Mouse (Mus musculus): ENCODE data around the gene Erc2.

Gene Erc2

DNA sequence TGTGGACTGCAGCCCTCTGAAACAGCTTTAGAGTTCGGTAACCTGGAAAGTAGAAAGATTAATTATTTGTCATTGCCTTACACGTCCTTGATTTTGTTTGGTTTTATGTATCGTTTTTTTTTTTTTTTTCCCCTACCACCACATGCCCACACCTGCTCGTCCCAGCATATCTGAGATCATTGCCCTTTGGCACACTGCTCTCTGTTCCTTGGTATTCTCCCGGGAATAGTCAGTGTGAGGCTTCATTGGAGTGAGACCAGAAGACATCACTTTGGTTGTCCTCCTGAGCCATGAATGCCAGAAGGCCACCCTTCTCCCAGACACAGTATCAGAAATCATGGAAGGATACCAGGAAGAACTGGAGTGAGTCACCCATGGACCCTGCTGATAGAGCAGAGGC lies 681.9 kb downstream of the Erc2 start:
- no peaks in the 10 kb centered on the region for H3K36me3 ChIP-seq (ENCODE audit: insufficient read depth, low read length)
- H3K27me3 ChIP-seq (ENCODE audit: insufficient read depth, low read length), result no peaks in the 10 kb centered on the region
- no peak overlapping the region for H3K4me3 ChIP-seq (replicated peaks; ENCODE audit: low read length)
- H3K4me1 ChIP-seq (replicated peaks; ENCODE audit: low read depth, low read length), result no peaks in the 10 kb centered on the region
- peaks cover 38% of the 10 kb centered on the region for H3K9me3 ChIP-seq (ENCODE audit: low read length)
- no peak for TF ChIP-seq CTCF (conservative IDR thresholded peaks at IDR 0.05; ENCODE audit: low read length)
- TF ChIP-seq NANOG (IDR thresholded peaks at IDR 0.05; ENCODE audit: borderline replicate concordance, low read length), result no peak
- TF ChIP-seq POU5F1 (IDR thresholded peaks at IDR 0.05; ENCODE audit: borderline replicate concordance, low read length), result no peak

DNA sequence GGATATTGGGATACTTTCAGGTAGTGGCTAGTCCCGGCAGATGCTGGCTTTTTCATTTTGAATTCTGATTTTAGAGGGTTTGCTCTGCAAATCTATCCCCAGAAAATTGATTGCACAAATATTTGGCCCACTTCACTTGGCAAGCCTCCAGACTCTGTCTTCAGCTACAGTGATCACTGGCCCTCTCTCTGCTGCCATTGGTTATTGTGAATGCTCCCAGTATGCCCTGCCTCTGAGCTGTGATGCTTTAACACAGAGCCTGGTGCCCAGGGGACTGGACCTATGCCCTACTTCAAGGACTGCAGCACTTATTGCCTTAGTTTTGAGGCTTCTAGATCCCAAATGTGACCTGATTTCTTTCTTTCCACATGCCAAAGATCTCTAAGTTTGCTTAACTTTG lies 686.4 kb downstream of the Erc2 start:
- no peaks in the 10 kb centered on the region for H3K4me1 ChIP-seq (replicated peaks; ENCODE audit: low read depth, low read length)
- H3K36me3 ChIP-seq (ENCODE audit: insufficient read depth, low read length), result no peaks in the 10 kb centered on the region
- H3K9me3 ChIP-seq (ENCODE audit: low read length), result peaks cover 23% of the 10 kb centered on the region
- H3K4me3 ChIP-seq (replicated peaks; ENCODE audit: low read length), result no peak overlapping the region
- H3K27me3 ChIP-seq (ENCODE audit: insufficient read depth, low read length), result no peaks in the 10 kb centered on the region
- TF ChIP-seq CTCF (conservative IDR thresholded peaks at IDR 0.05; ENCODE audit: low read length), result no peak
- TF ChIP-seq NANOG (IDR thresholded peaks at IDR 0.05; ENCODE audit: borderline replicate concordance, low read length), result no peak
- no peak for TF ChIP-seq POU5F1 (IDR thresholded peaks at IDR 0.05; ENCODE audit: borderline replicate concordance, low read length)

DNA sequence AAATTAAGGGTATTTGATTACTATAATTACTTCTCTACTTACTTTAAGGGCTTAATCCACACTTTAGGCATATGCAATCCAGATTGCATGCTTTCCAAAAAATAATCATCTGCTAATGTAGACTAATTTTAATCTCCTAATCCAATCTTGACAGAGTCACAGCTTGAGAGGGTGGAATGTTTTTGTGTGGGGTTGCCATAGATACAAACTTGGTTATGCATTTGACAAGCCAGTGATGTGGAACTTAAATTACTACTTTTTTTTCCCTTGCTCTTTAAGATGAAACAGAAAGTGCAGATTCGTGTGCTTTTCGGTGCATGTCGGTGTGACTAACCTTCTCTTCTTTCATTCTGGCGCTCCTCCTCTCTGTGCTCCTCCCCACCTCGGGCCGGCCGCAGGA lies 694.6 kb downstream of the Erc2 start:
- H3K9me3 ChIP-seq (ENCODE audit: low read length), result no peaks in the 10 kb centered on the region
- H3K27me3 ChIP-seq (ENCODE audit: insufficient read depth, low read length), result no peaks in the 10 kb centered on the region
- no peak for TF ChIP-seq CTCF (conservative IDR thresholded peaks at IDR 0.05; ENCODE audit: low read length)
- TF ChIP-seq POU5F1 (IDR thresholded peaks at IDR 0.05; ENCODE audit: borderline replicate concordance, low read length), result no peak
- no peak for TF ChIP-seq NANOG (IDR thresholded peaks at IDR 0.05; ENCODE audit: borderline replicate concordance, low read length)
- H3K36me3 ChIP-seq (ENCODE audit: insufficient read depth, low read length), result no peaks in the 10 kb centered on the region
- no peaks in the 10 kb centered on the region for H3K4me1 ChIP-seq (replicated peaks; ENCODE audit: low read depth, low read length)
- no peak overlapping the region for H3K4me3 ChIP-seq (replicated peaks; ENCODE audit: low read length)

DNA sequence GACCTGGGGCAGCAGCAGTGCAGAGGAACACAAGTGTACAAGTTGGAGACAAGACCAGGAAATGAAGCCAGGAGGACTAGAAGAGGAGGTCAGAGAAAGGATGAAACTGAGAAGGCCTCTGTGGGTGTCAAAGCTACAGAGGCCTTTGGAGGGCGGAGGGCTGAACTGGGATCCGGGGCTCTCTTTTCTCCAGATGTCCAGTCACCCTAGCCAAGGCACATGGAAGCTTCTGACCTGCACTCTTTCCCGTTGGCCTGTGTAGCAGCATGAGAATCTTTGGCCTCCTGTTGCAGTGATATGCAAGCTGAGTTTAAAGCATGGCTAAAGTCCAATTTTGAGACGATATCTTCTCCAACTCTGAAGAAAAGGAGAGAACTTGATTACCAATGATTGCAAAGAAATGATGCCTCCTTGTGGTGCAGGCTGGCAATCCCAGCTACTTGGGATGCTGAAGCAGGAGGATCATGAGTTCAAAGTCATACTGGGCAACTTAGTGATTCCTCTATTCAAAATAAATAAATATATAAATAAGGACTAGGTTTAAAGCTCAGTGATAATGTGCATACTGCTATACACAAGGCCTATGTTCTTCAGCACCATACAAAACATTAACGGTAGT lies 699.8 kb downstream of the Erc2 start:
- H3K4me3 ChIP-seq (replicated peaks; ENCODE audit: low read length), result no peak overlapping the region
- no peaks in the 10 kb centered on the region for H3K36me3 ChIP-seq (ENCODE audit: insufficient read depth, low read length)
- no peaks in the 10 kb centered on the region for H3K9me3 ChIP-seq (ENCODE audit: low read length)

DNA sequence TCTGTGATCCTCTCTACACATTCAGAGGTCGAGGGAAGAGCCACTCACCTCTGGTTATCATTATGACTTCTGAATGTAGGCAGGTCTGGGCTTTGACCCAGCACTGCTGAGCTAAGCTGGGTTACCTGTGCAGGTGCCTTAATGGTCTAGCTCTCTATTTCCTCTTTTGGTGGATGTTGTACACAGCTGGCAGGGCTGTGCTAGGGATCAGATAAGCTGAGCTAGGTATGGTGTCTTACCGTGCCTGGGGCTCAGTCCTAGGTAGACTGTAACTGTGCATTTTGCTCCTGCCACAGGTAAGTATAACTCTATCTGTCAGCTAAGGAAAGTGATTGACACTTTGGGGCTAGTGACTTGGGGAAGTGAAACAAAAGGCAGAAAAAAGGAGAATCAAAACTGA lies 701.0 kb downstream of the Erc2 start:
- no peaks in the 10 kb centered on the region for H3K27me3 ChIP-seq (ENCODE audit: insufficient read depth, low read length)
- TF ChIP-seq NANOG (IDR thresholded peaks at IDR 0.05; ENCODE audit: borderline replicate concordance, low read length) (no peak), CTCF (conservative IDR thresholded peaks at IDR 0.05; ENCODE audit: low read length) (no peak), POU5F1 (IDR thresholded peaks at IDR 0.05; ENCODE audit: borderline replicate concordance, low read length) (no peak)

More for the DNA sequence above, 699.8 kb downstream of the Erc2 start:
- Histone ChIP-seq H3K27me3 (ENCODE audit: insufficient read depth, low read length) (no peaks in the 10 kb centered on the region), H3K4me1 (replicated peaks; ENCODE audit: low read depth, low read length) (no peaks in the 10 kb centered on the region)
- TF ChIP-seq NANOG (IDR thresholded peaks at IDR 0.05; ENCODE audit: borderline replicate concordance, low read length) (no peak), POU5F1 (IDR thresholded peaks at IDR 0.05; ENCODE audit: borderline replicate concordance, low read length) (no peak), CTCF (conservative IDR thresholded peaks at IDR 0.05; ENCODE audit: low read length) (no peak)

DNA sequence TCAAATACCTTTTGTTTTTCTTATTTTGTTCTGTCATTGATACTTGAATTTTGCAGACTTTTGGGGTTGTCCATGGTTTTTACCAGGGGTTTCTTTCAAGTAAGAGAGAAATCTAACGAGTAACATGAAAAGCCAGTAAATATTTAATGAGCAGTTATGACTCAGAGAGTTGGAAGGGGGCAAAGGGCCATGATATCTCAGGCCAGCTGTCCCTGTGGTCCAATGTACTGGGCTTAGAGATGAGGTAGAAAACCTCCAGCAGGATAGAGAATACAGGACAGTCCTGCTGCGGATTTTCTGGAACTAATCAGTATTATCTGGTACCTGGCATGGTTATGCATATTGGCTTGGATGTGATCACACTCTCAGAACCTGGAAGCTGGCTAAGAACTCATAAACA lies 701.5 kb downstream of the Erc2 start:
- no peaks in the 10 kb centered on the region for H3K9me3 ChIP-seq (ENCODE audit: low read length)
- H3K27me3 ChIP-seq (ENCODE audit: insufficient read depth, low read length), result no peaks in the 10 kb centered on the region
- H3K4me3 ChIP-seq (replicated peaks; ENCODE audit: low read length), result no peak overlapping the region
- TF ChIP-seq NANOG (IDR thresholded peaks at IDR 0.05; ENCODE audit: borderline replicate concordance, low read length) (no peak), POU5F1 (IDR thresholded peaks at IDR 0.05; ENCODE audit: borderline replicate concordance, low read length) (no peak), CTCF (conservative IDR thresholded peaks at IDR 0.05; ENCODE audit: low read length) (no peak)
- H3K36me3 ChIP-seq (ENCODE audit: insufficient read depth, low read length), result no peaks in the 10 kb centered on the region
- no peaks in the 10 kb centered on the region for H3K4me1 ChIP-seq (replicated peaks; ENCODE audit: low read depth, low read length)

More for the DNA sequence above, 701.0 kb downstream of the Erc2 start:
- Histone ChIP-seq H3K36me3 (ENCODE audit: insufficient read depth, low read length) (no peaks in the 10 kb centered on the region), H3K4me1 (replicated peaks; ENCODE audit: low read depth, low read length) (no peaks in the 10 kb centered on the region), H3K9me3 (ENCODE audit: low read length) (no peaks in the 10 kb centered on the region), H3K4me3 (replicated peaks; ENCODE audit: low read length) (no peak overlapping the region)

DNA sequence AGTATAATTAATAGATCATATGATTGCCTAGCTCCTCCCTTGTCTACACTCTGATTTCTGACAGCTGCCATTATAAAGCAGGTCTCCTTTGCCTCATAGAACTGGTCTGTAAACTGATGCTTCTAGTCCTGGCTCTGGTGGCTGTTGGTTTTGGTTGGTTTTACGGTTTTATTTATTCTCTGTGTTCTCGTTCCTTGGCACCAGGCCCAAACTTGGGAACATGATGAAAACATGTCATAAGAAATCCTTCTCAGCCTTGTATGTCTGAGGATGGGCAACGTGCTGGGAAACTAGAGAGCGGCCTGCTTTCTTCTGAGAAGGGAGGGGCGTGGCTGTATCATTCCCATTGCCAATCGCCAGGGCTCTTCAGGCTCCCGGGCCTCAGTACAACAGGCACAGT lies 704.2 kb downstream of the Erc2 start:
- H3K9me3 ChIP-seq (ENCODE audit: low read length), result no peaks in the 10 kb centered on the region
- TF ChIP-seq CTCF (conservative IDR thresholded peaks at IDR 0.05; ENCODE audit: low read length) (no peak), POU5F1 (IDR thresholded peaks at IDR 0.05; ENCODE audit: borderline replicate concordance, low read length) (no peak)
- H3K4me1 ChIP-seq (replicated peaks; ENCODE audit: low read depth, low read length), result no peaks in the 10 kb centered on the region
- no peaks in the 10 kb centered on the region for H3K36me3 ChIP-seq (ENCODE audit: insufficient read depth, low read length)
- H3K4me3 ChIP-seq (replicated peaks; ENCODE audit: low read length), result no peak overlapping the region
- no peaks in the 10 kb centered on the region for H3K27me3 ChIP-seq (ENCODE audit: insufficient read depth, low read length)

DNA sequence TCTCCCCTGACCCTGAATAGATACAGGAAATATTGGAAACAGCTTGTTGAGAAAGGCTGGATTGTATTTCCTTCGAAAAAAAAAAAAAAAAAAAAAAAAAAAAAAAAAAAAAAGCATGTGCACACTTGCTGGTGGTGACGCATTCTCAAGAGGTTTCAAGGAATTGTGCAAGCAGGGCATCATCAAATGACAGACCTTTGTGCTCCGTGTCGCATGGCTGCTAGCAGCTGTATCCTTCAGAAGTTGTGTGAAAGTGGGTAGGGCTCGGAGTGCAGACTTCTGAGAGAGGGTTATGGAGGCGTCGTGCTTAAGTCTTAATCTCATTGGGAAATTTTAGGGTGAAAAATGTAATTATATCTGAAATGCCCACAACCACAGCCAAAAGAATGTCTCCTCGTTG lies 706.3 kb downstream of the Erc2 start:
- Histone ChIP-seq H3K36me3 (ENCODE audit: insufficient read depth, low read length) (no peaks in the 10 kb centered on the region), H3K4me1 (replicated peaks; ENCODE audit: low read depth, low read length) (no peaks in the 10 kb centered on the region), H3K27me3 (ENCODE audit: insufficient read depth, low read length) (no peaks in the 10 kb centered on the region), H3K9me3 (ENCODE audit: low read length) (no peaks in the 10 kb centered on the region), H3K4me3 (replicated peaks; ENCODE audit: low read length) (no peak overlapping the region)
- TF ChIP-seq NANOG (IDR thresholded peaks at IDR 0.05; ENCODE audit: borderline replicate concordance, low read length) (no peak), POU5F1 (IDR thresholded peaks at IDR 0.05; ENCODE audit: borderline replicate concordance, low read length) (no peak), CTCF (conservative IDR thresholded peaks at IDR 0.05; ENCODE audit: low read length) (no peak)

DNA sequence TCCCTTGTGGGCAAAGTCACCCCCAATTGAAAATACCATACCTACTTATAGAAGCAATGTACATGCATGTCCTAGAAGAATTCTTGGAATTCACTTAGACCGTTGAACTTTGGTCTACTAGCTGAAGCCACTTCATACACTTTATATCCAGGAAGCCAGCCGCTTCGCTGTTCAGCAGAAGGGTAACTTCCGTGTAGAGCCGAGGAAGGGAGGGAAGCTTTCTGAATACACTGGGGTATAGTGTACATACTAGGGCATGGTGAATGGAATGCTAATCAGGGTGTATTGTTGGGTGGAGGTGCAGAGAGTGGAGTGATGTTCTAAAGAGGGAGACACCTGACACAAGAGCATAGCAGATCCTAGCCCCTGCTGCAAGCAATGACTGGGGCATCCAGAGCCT lies 708.9 kb downstream of the Erc2 start:
- no peaks in the 10 kb centered on the region for H3K36me3 ChIP-seq (ENCODE audit: insufficient read depth, low read length)
- no peak for TF ChIP-seq CTCF (conservative IDR thresholded peaks at IDR 0.05; ENCODE audit: low read length)
- no peak for TF ChIP-seq POU5F1 (IDR thresholded peaks at IDR 0.05; ENCODE audit: borderline replicate concordance, low read length)
- no peak for TF ChIP-seq NANOG (IDR thresholded peaks at IDR 0.05; ENCODE audit: borderline replicate concordance, low read length)
- H3K9me3 ChIP-seq (ENCODE audit: low read length), result no peaks in the 10 kb centered on the region
- no peaks in the 10 kb centered on the region for H3K4me1 ChIP-seq (replicated peaks; ENCODE audit: low read depth, low read length)
- H3K4me3 ChIP-seq (replicated peaks; ENCODE audit: low read length), result no peak overlapping the region
- H3K27me3 ChIP-seq (ENCODE audit: insufficient read depth, low read length), result no peaks in the 10 kb centered on the region

All from E14TG2a.4 (cell line).